ENCODE assay signal across 20 mouse cellular contexts in genomic region chr5:108483006-108483405, GRCm38 (mm10). TPM values are rescaled to one million over a fixed set of nuclear protein-coding genes. Genes with fewer than 3 reads are reported as not detected.
DNase-seq lines count a peak whose midpoint lies in the region; ATAC-seq and TF ChIP-seq lines count a peak whose summit lies in the region.
"Had no signal": no experiment of that assay in that cellular context is flagged by ENCODE, and none has a peak within 500 bp of the region (broad histone marks: within the 10 kb centered on the region; RNA-seq: fewer than 3 reads in every experiment).

No protein-coding gene starts in this region.

- DNase-seq in embryonic facial prominence, embryonic 10.5 days (ENCODE audit: low spot score): no peak
- peak; percentile 92 for DNase-seq in liver, adult 2 months (ENCODE audit: extremely low read depth, low read depth, low spot score)
- DNase-seq in liver, embryonic 11.5 days (ENCODE audit: low spot score): no peak
- no peak for DNase-seq in liver, embryonic 14.5 days (ENCODE audit: low read depth in 3 of 3, low spot score in 3 of 3)
- DNase-seq in frontal cortex, postnatal 25 days (ENCODE audit: low spot score in 2 of 2): no peak
- DNase-seq: adrenal gland, adult 8-10 months; adrenal gland, postnatal 36 days; B cell, adult 2 months; cerebellum, adult 2 months; cerebellum, postnatal 10 days; gastrocnemius, postnatal 14 days; heart, postnatal 4 days had no signal

- no peaks in the 10 kb centered on the region for H3K79me2 ChIP-seq in liver, adult 2 months (ENCODE audit: control insufficient read depth, insufficient read depth, low read length)

- no peak overlapping the region for H3K4me3 ChIP-seq in embryonic facial prominence, embryonic 15.5 days (replicated peaks)
- no peak overlapping the region for H3K4me3 ChIP-seq in embryonic facial prominence, embryonic 10.5 days
- H3K4me3 ChIP-seq in liver, adult 2 months (ENCODE audit: insufficient read depth, low read depth, low read length): no peak overlapping the region
- H3K4me3 ChIP-seq in liver, embryonic 11.5 days (ENCODE audit: low read depth, low read length): no peak overlapping the region
- no peak overlapping the region for H3K4me3 ChIP-seq in liver, embryonic 14.5 days (ENCODE audit: insufficient read depth in 1 of 2, low read depth in 2 of 2, low read length in 2 of 2)
- H3K4me3 ChIP-seq: forebrain, embryonic 12.5 days; heart, embryonic 13.5 days; hindbrain, embryonic 12.5 days had no signal

- peaks cover 52% of the 10 kb centered on the region for H3K36me3 ChIP-seq in embryonic facial prominence, embryonic 15.5 days
- peaks cover 85% of the 10 kb centered on the region for H3K36me3 ChIP-seq in embryonic facial prominence, embryonic 10.5 days (replicated peaks)
- peaks cover 17% of the 10 kb centered on the region for H3K36me3 ChIP-seq in liver, adult 2 months (ENCODE audit: control insufficient read depth, insufficient read depth, low read length)
- peaks cover 19% of the 10 kb centered on the region for H3K36me3 ChIP-seq in liver, embryonic 11.5 days (ENCODE audit: control insufficient read depth, insufficient read depth, low read length)
- H3K36me3 ChIP-seq in liver, embryonic 14.5 days (replicated peaks; ENCODE audit: control insufficient read depth, insufficient read depth, low read depth): peaks cover 10% of the 10 kb centered on the region

- H3K27ac ChIP-seq in embryonic facial prominence, embryonic 15.5 days (replicated peaks): no peak overlapping the region
- no peak overlapping the region for H3K27ac ChIP-seq in embryonic facial prominence, embryonic 10.5 days (replicated peaks)
- no peak overlapping the region for H3K27ac ChIP-seq in liver, adult 2 months (replicated peaks; ENCODE audit: insufficient read depth, low read depth, low read length)
- H3K27ac ChIP-seq in liver, embryonic 11.5 days (ENCODE audit: low read depth, low read length): no peak overlapping the region
- no peak overlapping the region for H3K27ac ChIP-seq in liver, embryonic 14.5 days
- H3K27ac ChIP-seq: forebrain, embryonic 12.5 days; heart, embryonic 13.5 days; hindbrain, embryonic 12.5 days had no signal

- no peaks in the 10 kb centered on the region for H3K4me1 ChIP-seq in embryonic facial prominence, embryonic 15.5 days
- H3K4me1 ChIP-seq in embryonic facial prominence, embryonic 10.5 days: no peaks in the 10 kb centered on the region
- H3K4me1 ChIP-seq in liver, adult 2 months (ENCODE audit: control insufficient read depth, insufficient read depth, low read length): peaks cover 3% of the 10 kb centered on the region
- no peaks in the 10 kb centered on the region for H3K4me1 ChIP-seq in liver, embryonic 11.5 days (replicated peaks; ENCODE audit: control insufficient read depth, insufficient read depth, low read length)
- no peaks in the 10 kb centered on the region; a peak in 1 of 4 replicates for H3K4me1 ChIP-seq in liver, embryonic 14.5 days (replicated peaks; ENCODE audit: control insufficient read depth in 2 of 2, insufficient read depth in 2 of 2, low read length in 1 of 2)
- H3K4me1 ChIP-seq: forebrain, embryonic 12.5 days; heart, embryonic 13.5 days; hindbrain, embryonic 12.5 days had no signal

- TF ChIP-seq EP300 in liver, embryonic 14.5 days (IDR thresholded peaks at IDR 0.05; ENCODE audit: low read depth): no peak

- 91% methylated on average over 6 of the region's 6 CpGs for WGBS in embryonic facial prominence, embryonic 15.5 days
- 96% methylated on average over 6 of the region's 6 CpGs for WGBS in embryonic facial prominence, embryonic 10.5 days
- WGBS in liver, adult 2 months: 18% methylated on average over 6 of the region's 6 CpGs
- 91% methylated on average over 6 of the region's 6 CpGs for whole genome bisulfite sequencing in liver, embryonic 11.5 days
- 78% methylated on average over 6 of the region's 6 CpGs for WGBS in liver, embryonic 14.5 days (ENCODE audit: insufficient replicate concordance)

- TF ChIP-seq POLR2A in liver, adult 2 months (IDR thresholded peaks at IDR 0.05; ENCODE audit: extremely low read depth, insufficient read depth, low read length): no peak

- H3K27me3 ChIP-seq in embryonic facial prominence, embryonic 15.5 days: no peaks in the 10 kb centered on the region
- H3K27me3 ChIP-seq in embryonic facial prominence, embryonic 10.5 days (replicated peaks; ENCODE audit: low read depth, poor library complexity, severe bottlenecking): no peaks in the 10 kb centered on the region
- H3K27me3 ChIP-seq in liver, adult 2 months (ENCODE audit: control insufficient read depth, insufficient read depth, low read length): no peaks in the 10 kb centered on the region
- H3K27me3 ChIP-seq in liver, embryonic 11.5 days (replicated peaks; ENCODE audit: control insufficient read depth, insufficient read depth, low read length): no peaks in the 10 kb centered on the region
- no peaks in the 10 kb centered on the region for H3K27me3 ChIP-seq in liver, embryonic 14.5 days (ENCODE audit: control insufficient read depth, insufficient read depth, low read length)
- H3K27me3 ChIP-seq: forebrain, embryonic 12.5 days; heart, embryonic 13.5 days; hindbrain, embryonic 12.5 days had no signal

- H3K4me2 ChIP-seq in embryonic facial prominence, embryonic 15.5 days (replicated peaks): no peak overlapping the region
- H3K4me2 ChIP-seq in liver, embryonic 11.5 days: no peak overlapping the region
- no peak overlapping the region for H3K4me2 ChIP-seq in liver, embryonic 14.5 days (ENCODE audit: low read depth)
- H3K4me2 ChIP-seq: forebrain, embryonic 12.5 days; heart, embryonic 13.5 days; hindbrain, embryonic 12.5 days had no signal

- H3K9me3 ChIP-seq in embryonic facial prominence, embryonic 15.5 days (replicated peaks): no peaks in the 10 kb centered on the region
- no peaks in the 10 kb centered on the region for H3K9me3 ChIP-seq in embryonic facial prominence, embryonic 10.5 days
- no peaks in the 10 kb centered on the region for H3K9me3 ChIP-seq in liver, embryonic 11.5 days (ENCODE audit: control insufficient read depth, low read length)
- no peaks in the 10 kb centered on the region for H3K9me3 ChIP-seq in liver, embryonic 14.5 days (ENCODE audit: control insufficient read depth, low read length)
- H3K9me3 ChIP-seq: forebrain, embryonic 12.5 days; G1E; heart, embryonic 13.5 days; hindbrain, embryonic 12.5 days had no signal

- TF ChIP-seq CTCF in liver, adult 2 months (IDR thresholded peaks at IDR 0.05; ENCODE audit: low read depth, low read length): no peak
- TF ChIP-seq CTCF in liver, embryonic 14.5 days (IDR thresholded peaks at IDR 0.05; ENCODE audit: low read depth): no peak

- H3K9ac ChIP-seq in embryonic facial prominence, embryonic 15.5 days: no peak overlapping the region
- no peak overlapping the region for H3K9ac ChIP-seq in liver, adult 2 months (ENCODE audit: low read depth, low read length)
- H3K9ac ChIP-seq in liver, embryonic 11.5 days (ENCODE audit: low read depth, low read length): no peak overlapping the region
- H3K9ac ChIP-seq in liver, embryonic 14.5 days (replicated peaks): no peak overlapping the region
- H3K9ac ChIP-seq: forebrain, embryonic 12.5 days; heart, embryonic 13.5 days; hindbrain, embryonic 12.5 days had no signal

- peak; percentile 24; the same call in 1 of the 2 replicates for ATAC-seq in embryonic facial prominence, embryonic 15.5 days (ENCODE audit: insufficient number of reproducible peaks, low FRiP score, low TSS enrichment, low read depth)
- ATAC-seq in liver, embryonic 11.5 days (replicated peaks; ENCODE audit: low FRiP score): no peak
- peak; percentile 26; the same call in 1 of the 2 replicates for ATAC-seq in liver, embryonic 14.5 days (ENCODE audit: insufficient read depth)
- ATAC-seq in megakaryocyte, adult 5-6 weeks (ENCODE audit: poor library complexity, severe bottlenecking): no peak
- ATAC-seq: CD4-positive, CD25-positive, alpha-beta regulatory T cell, adult 4 months; forebrain, embryonic 16.5 days had no signal

RNA-seq across cellular contexts. Expression of gene Pcgf3, which starts 22.0 kb away (rescaled TPM):
- 19.5 and 20.9 TPM in 2 replicates for polyA plus RNA-seq in embryonic facial prominence, embryonic 15.5 days (2015; fragmentation: Nextera tagmentation; extraction: Ambion mirVana)
- 23.3 and 23.8 TPM in 2 replicates for polyA plus RNA-seq in embryonic facial prominence, embryonic 10.5 days (2016; fragmentation: Nextera tagmentation; extraction: Ambion mirVana)
- total RNA-seq in liver, adult 2 months (2014; rRNA removed): 11.4 and 13.3 TPM in 2 replicates
- 4.5 and 5.6 TPM in 2 replicates for polyA plus RNA-seq in liver, adult 2 months (2012; rRNA removed)
- polyA plus RNA-seq in liver, embryonic 11.5 days (2014; fragmentation: Nextera tagmentation; extraction: Ambion mirVana): 17.6 and 19.6 TPM in 2 replicates
- polyA plus RNA-seq in liver, embryonic 14.5 days (2012; rRNA removed): 3.8 and 4.9 TPM in 2 replicates
- polyA plus RNA-seq in liver, embryonic 14.5 days (2014; fragmentation: Nextera tagmentation; extraction: Ambion mirVana): 4.5 and 5.4 TPM in 2 replicates
- 13.0 and 16.5 TPM in 2 replicates for total RNA-seq in megakaryocyte, adult 5-6 weeks (2015)
- total RNA-seq in megakaryocyte, adult 5-6 weeks (2017): 9.5 and 13.5 TPM in 2 replicates

RNA-seq across cellular contexts. Expression of gene Mfsd7a, which starts 34.3 kb away (rescaled TPM):
- 0.65 and 1.1 TPM in 2 replicates for polyA plus RNA-seq in embryonic facial prominence, embryonic 15.5 days (2015; fragmentation: Nextera tagmentation; extraction: Ambion mirVana)
- polyA plus RNA-seq in embryonic facial prominence, embryonic 10.5 days (2016; fragmentation: Nextera tagmentation; extraction: Ambion mirVana): 0.11 and 0.15 TPM in 2 replicates
- total RNA-seq in liver, adult 2 months (2014; rRNA removed): 1.9 and 3.0 TPM in 2 replicates
- polyA plus RNA-seq in liver, adult 2 months (2012; rRNA removed): 2.6 and 4.7 TPM in 2 replicates
- polyA plus RNA-seq in liver, embryonic 11.5 days (2014; fragmentation: Nextera tagmentation; extraction: Ambion mirVana): 0.12 TPM in 1 of 2 replicates, not detected in the other
- 0.32 and 0.36 TPM in 2 replicates for polyA plus RNA-seq in liver, embryonic 14.5 days (2012; rRNA removed)
- polyA plus RNA-seq in liver, embryonic 14.5 days (2014; fragmentation: Nextera tagmentation; extraction: Ambion mirVana): 0.08 and 0.09 TPM in 2 replicates
- 8.7 and 9.5 TPM in 2 replicates for total RNA-seq in megakaryocyte, adult 5-6 weeks (2015)
- total RNA-seq in megakaryocyte, adult 5-6 weeks (2017): 15.2 and 21.7 TPM in 2 replicates
- polyA plus RNA-seq: CD4-positive, CD25-positive, alpha-beta regulatory T cell, adult 4 months; forebrain, embryonic 12.5 days; G1E had no signal

RNA-seq across cellular contexts. Expression of gene Atp5k, which starts 48.8 kb away (rescaled TPM):
- 360 and 374 TPM in 2 replicates for polyA plus RNA-seq in embryonic facial prominence, embryonic 15.5 days (2015; fragmentation: Nextera tagmentation; extraction: Ambion mirVana)
- polyA plus RNA-seq in embryonic facial prominence, embryonic 10.5 days (2016; fragmentation: Nextera tagmentation; extraction: Ambion mirVana): 378 and 386 TPM in 2 replicates
- total RNA-seq in liver, adult 2 months (2014; rRNA removed): 438 and 500 TPM in 2 replicates
- 65.2 and 73.2 TPM in 2 replicates for polyA plus RNA-seq in liver, adult 2 months (2012; rRNA removed)
- 419 and 473 TPM in 2 replicates for polyA plus RNA-seq in liver, embryonic 11.5 days (2014; fragmentation: Nextera tagmentation; extraction: Ambion mirVana)
- polyA plus RNA-seq in liver, embryonic 14.5 days (2012; rRNA removed): 76.5 and 99.9 TPM in 2 replicates
- 274 and 285 TPM in 2 replicates for polyA plus RNA-seq in liver, embryonic 14.5 days (2014; fragmentation: Nextera tagmentation; extraction: Ambion mirVana)
- total RNA-seq in megakaryocyte, adult 5-6 weeks (2015): 197 and 209 TPM in 2 replicates
- 132 and 217 TPM in 2 replicates for total RNA-seq in megakaryocyte, adult 5-6 weeks (2017)

Comparison
In these comparisons a context has a peak if more than half of its experiments do, and no peak if none do; other contexts are left out.
1. ATAC-seq: peak in embryonic facial prominence, embryonic 15.5 days (single experiment) and liver, embryonic 14.5 days (single experiment); none in liver, embryonic 11.5 days (single experiment) and megakaryocyte, adult 5-6 weeks (single experiment).